Mouse (Mus musculus) inflammation-experienced regulatory T-cells, adult 6 months (primary cell): ENCODE measurements around the gene Ttc23. TPM values are rescaled to one million over a fixed set of nuclear protein-coding genes. Genes with fewer than 3 reads are reported as not detected.

Experiments used
- polyA plus RNA-seq, 3 experiments: library from polyadenylated mRNA; unstranded; fragments of 100-300 nt; shearing (Covaris generic); gene quantifications; one replicate each; pipeline ENCODE4 v1.2.1; 2017

The Ttc23 gene
- polyA plus RNA-seq, 3 experiments from 2014 or later, result 0.42 to 1.8 (median 0.64) TPM

Other genes starting within 250 kb of the Ttc23 start
- 10 to 100 TPM; 13.5 to 21.1 (median 19.5) TPM for gene Lrrc28, start 2.1 kb upstream of the Ttc23 start, polyA plus RNA-seq
- gene Synm, start 112.3 kb downstream of the Ttc23 start, polyA plus RNA-seq, result not detected